Mouse (Mus musculus) kidney, postnatal 0 days (tissue): ENCODE measurements around the gene Proca1. TPM values are rescaled to one million over a fixed set of nuclear protein-coding genes. Genes with fewer than 3 reads are reported as not detected.

Experiments used
- ATAC-seq: fragments of 200-750 bp; cut with Nextera tagmentation; replicated peaks from 2 replicates; pipeline ENCODE4 v1.8.0; 2017; ENCODE audit warnings: low read depth, moderate number of reproducible peaks, moderate TSS enrichment, moderate library complexity; ENCODE audit not compliant: low FRiP score
- DNase-seq: peaks from one replicate; pipeline ENCODE4 v3.0.0-alpha.2; 2016; ENCODE audit warnings: low spot score
- H3K27ac ChIP-seq: fragments of 300-500 bp; sonication (generic); 2 replicates; pipeline ENCODE4 v1.5.1; 2014; ENCODE audit warnings: mild to moderate bottlenecking
- H3K27me3 ChIP-seq: fragments of 300-500 bp; sonication (generic); 2 replicates; pipeline ENCODE4 v1.6.1; 2014; ENCODE audit warnings: low read length, mixed read lengths; ENCODE audit not compliant: insufficient read depth
- H3K36me3 ChIP-seq: fragments of 300-500 bp; sonication (generic); 2 replicates; pipeline ENCODE4 v1.6.1; 2014; ENCODE audit warnings: low read length, mixed read lengths; ENCODE audit not compliant: insufficient read depth
- H3K4me1 ChIP-seq: fragments of 300-500 bp; sonication (generic); replicated peaks from 2 replicates; pipeline ENCODE4 v1.6.1; 2014; ENCODE audit warnings: antibody characterized with exemption, low read length, mixed read lengths; ENCODE audit not compliant: insufficient read depth
- H3K4me2 ChIP-seq: fragments of 300-500 bp; sonication (generic); 2 replicates; pipeline ENCODE4 v1.6.1; 2014; ENCODE audit warnings: mild to moderate bottlenecking, low read length, moderate library complexity, mixed read lengths
- H3K4me3 ChIP-seq: fragments of 300-500 bp; sonication (generic); replicated peaks from 2 replicates; pipeline ENCODE4 v1.5.1; 2014; ENCODE audit warnings: low read depth, low read length
- H3K9ac ChIP-seq: fragments of 300-500 bp; sonication (generic); 2 replicates; pipeline ENCODE4 v1.6.1; 2014; ENCODE audit warnings: low read depth, low read length
- H3K9me3 ChIP-seq: fragments of 300-500 bp; sonication (generic); replicated peaks from 2 replicates; pipeline ENCODE4 v1.6.1; 2016; ENCODE audit warnings: low read length, inconsistent platforms, mixed read lengths
- CTCF ChIP-seq: IDR thresholded peaks from 2 replicates; pipeline ENCODE4 v1.5.1; 2016; ENCODE audit warnings: antibody characterized with exemption, low read depth, mild to moderate bottlenecking, moderate library complexity
- WGBS: fragments of 180-500 bp; shearing (Covaris S2); extraction: QIAGEN DNeasy Blood & Tissue Kit; methylation state at CpG from one replicate; pipeline ENCODE4 v1.1.7; 2014; 5-methylcytosine and 5-hydroxymethylcytosine counted together
- polyA plus RNA-seq: library from polyadenylated mRNA; unstranded; fragments of >200 nt; fragmentation: Nextera tagmentation; extraction: Ambion mirVana; gene quantifications from 2 replicates; pipeline ENCODE4 v1.2.1, GENCODE M21; 2015

Gene Proca1
- polyA plus RNA-seq, 1 experiment from 2014 or later: 3.1 TPM

- Histone ChIP-seq H3K36me3 (peaks cover 54% of the 10 kb centered on the region), H3K9ac (no peak overlapping the region), H3K27me3 (no peaks in the 10 kb centered on the region), H3K9me3 (no peaks in the 10 kb centered on the region), H3K27ac (no peak overlapping the region), H3K4me3 (no peak overlapping the region), H3K4me2 (no peak overlapping the region), H3K4me1 (peaks cover 3% of the 10 kb centered on the region; the same call in 1 of the 2 replicates)
- no peak for ATAC-seq
- WGBS: 86% methylated on average over 7 of the region's 7 CpGs
- DNase-seq: no peak
- no peak for TF ChIP-seq CTCF
These were observed 14.0 kb downstream of the Proca1 start for GRCm38 (mm10) chr11:78207190-78207589.

GRCm38 (mm10) chr11:78209886-78210285, 16.7 kb downstream of the Proca1 start:
- Histone ChIP-seq H3K27me3 (no peaks in the 10 kb centered on the region), H3K4me2 (no peak overlapping the region), H3K9me3 (no peaks in the 10 kb centered on the region), H3K36me3 (peaks cover 75% of the 10 kb centered on the region), H3K4me1 (peaks cover 3% of the 10 kb centered on the region; the same call in 1 of the 2 replicates), H3K27ac (no peak overlapping the region), H3K9ac (no peak overlapping the region), H3K4me3 (no peak overlapping the region)
- no peak for DNase-seq
- no peak for TF ChIP-seq CTCF
- 89% methylated on average over 6 of the region's 6 CpGs for WGBS
- no peak for ATAC-seq

- no peak overlapping the region for H3K9ac ChIP-seq
These were observed 17.4 kb downstream of the Proca1 start for GRCm38 (mm10) chr11:78210615-78211014.

GRCm38 (mm10) chr11:78211513-78211912, 18.3 kb downstream of the Proca1 start:
- 91% methylated on average over 5 of the region's 5 CpGs for WGBS
- no peak overlapping the region for H3K9ac ChIP-seq
- TF ChIP-seq CTCF: no peak
- H3K4me3 ChIP-seq: no peak overlapping the region
- H3K9me3 ChIP-seq: no peaks in the 10 kb centered on the region
- ATAC-seq (no peak), DNase-seq (no peak)
- H3K27me3 ChIP-seq: no peaks in the 10 kb centered on the region
- no peak overlapping the region for H3K27ac ChIP-seq
- no peaks in the 10 kb centered on the region for H3K4me1 ChIP-seq
- peaks cover 87% of the 10 kb centered on the region for H3K36me3 ChIP-seq
- no peak overlapping the region for H3K4me2 ChIP-seq

More at GRCm38 (mm10) chr11:78210615-78211014, 17.4 kb downstream of the Proca1 start:
- Histone ChIP-seq H3K4me2 (no peak overlapping the region), H3K27ac (no peak overlapping the region), H3K4me3 (no peak overlapping the region), H3K9me3 (no peaks in the 10 kb centered on the region), H3K36me3 (peaks cover 80% of the 10 kb centered on the region), H3K27me3 (no peaks in the 10 kb centered on the region), H3K4me1 (peaks cover 3% of the 10 kb centered on the region; the same call in 1 of the 2 replicates)
- 64% methylated on average over 7 of the region's 7 CpGs for WGBS
- no peak for TF ChIP-seq CTCF
- ATAC-seq (no peak), DNase-seq (no peak)

GRCm38 (mm10) chr11:78213086-78213817, 20.1 kb downstream of the Proca1 start:
- Histone ChIP-seq H3K36me3 (peaks cover 88% of the 10 kb centered on the region), H3K9me3 (no peaks in the 10 kb centered on the region), H3K4me3 (no peak overlapping the region), H3K4me2 (no peak overlapping the region), H3K27ac (no peak overlapping the region), H3K4me1 (no peaks in the 10 kb centered on the region), H3K9ac (no peak overlapping the region), H3K27me3 (no peaks in the 10 kb centered on the region)
- DNase-seq: no peak
- no peak for TF ChIP-seq CTCF
- 93% methylated on average over 14 of the region's 14 CpGs for WGBS
- ATAC-seq: no peak

- peaks cover 87% of the 10 kb centered on the region for H3K36me3 ChIP-seq
- H3K4me2 ChIP-seq: no peak overlapping the region
- no peaks in the 10 kb centered on the region for H3K4me1 ChIP-seq
- H3K4me3 ChIP-seq: no peak overlapping the region
- TF ChIP-seq CTCF: no peak
- H3K27me3 ChIP-seq: no peaks in the 10 kb centered on the region
- WGBS: 79% methylated on average over 11 of the region's 11 CpGs
- H3K9ac ChIP-seq: no peak overlapping the region
- ATAC-seq: no peak
- no peak overlapping the region for H3K27ac ChIP-seq
- H3K9me3 ChIP-seq: no peaks in the 10 kb centered on the region
- no peak for DNase-seq
These were observed 22.6 kb downstream of the Proca1 start for GRCm38 (mm10) chr11:78215709-78216317.
